Mouse (Mus musculus) adipocyte (in vitro differentiated cells): ENCODE measurements at regions not wholly inside any gene's neighbourhood (a gene's known extent, or its start where the extent isn't known, plus 50 kb on each side); places are given as distances from the start of the nearest gene placed in this dataset.

Source experiments
- DNase-seq: peaks from one replicate; pipeline ENCODE4 v3.0.0-alpha.2; 2016; ENCODE audit warnings: low spot score

DNA sequence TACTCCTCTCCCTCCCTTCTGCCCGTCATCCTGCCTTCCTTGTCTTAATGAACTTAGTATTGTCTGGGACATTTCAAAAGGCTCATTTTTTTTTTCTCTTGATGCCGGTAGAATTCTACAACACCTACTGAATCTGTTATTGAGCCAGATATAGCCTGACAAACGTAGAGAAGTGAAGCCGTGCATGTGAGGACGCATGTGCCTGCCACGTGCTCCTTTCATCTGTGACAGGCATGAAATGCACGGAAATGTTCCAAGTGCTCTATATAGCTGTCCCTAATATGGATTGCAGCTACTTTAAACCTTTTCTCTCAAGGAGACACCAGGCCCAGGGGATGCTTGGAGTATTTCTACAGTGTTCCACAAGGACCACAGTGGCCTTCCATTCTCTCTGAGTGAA lies 107.3 kb upstream of the Hes1 start:
- DNase-seq, result no peak

DNA sequence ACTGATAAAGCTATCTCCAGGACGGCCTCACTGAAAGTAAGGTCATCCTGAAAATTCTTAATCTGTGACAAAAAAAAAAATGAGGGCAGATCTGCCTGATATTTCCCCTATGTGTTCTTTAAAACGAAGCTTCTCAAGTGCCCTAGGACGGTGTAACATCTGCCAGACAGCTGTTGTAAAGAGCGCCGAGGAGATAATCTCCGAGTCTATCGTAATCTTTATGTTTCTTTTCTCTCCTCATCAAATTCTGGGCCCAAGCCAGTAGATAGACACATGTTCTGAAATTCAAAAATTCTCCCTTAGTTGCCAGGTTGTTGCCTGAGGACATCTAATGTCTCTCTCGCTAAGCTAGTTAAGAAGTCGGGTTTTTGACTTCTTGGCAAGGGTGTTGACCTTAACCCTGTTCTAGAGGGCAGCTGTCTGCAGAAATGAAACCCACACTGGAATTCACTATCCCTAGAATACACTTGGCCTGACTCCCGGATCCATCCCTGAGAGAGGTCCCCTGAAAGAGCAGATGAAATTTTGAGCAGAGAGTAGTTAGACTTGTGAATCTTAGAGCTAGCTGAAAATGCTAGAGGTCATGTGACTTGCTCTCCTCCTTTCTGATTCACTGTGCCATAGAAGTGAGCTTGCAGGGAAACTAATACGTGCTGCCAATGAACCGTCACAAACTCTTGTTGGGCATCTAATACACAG lies 104.1 kb upstream of the Hes1 start:
- DNase-seq, result peak; percentile 72

- DNase-seq, result no peak
These were observed 100.9 kb upstream of the Hes1 start for GRCm38 (mm10) chr16:29963284-29963683.

GRCm38 (mm10) chr16:29964563-29964962 lies 99.6 kb upstream of the Hes1 start:
- DNase-seq, result no peak

DNA sequence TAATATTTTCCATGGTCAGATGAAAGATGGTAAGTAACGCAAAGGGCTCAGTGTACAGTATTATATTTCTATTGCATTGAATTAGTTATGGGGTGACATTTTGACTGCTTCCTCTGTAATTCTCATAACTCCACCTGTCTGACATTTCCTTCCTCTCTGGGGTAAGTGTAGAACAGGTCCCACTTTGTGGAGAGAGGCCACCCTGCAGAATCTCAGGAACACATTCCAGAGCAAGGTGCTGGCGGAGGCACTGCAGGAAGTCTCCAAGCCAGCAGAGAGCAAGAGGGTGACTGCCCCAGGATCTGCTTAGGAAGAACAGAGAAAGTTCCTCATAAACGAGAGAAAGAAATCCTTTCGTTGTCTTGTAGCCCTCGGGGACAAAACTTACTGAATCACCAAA lies 95.4 kb upstream of the Hes1 start:
- DNase-seq, result no peak

- DNase-seq, result no peak
These were observed 91.4 kb upstream of the Hes1 start for GRCm38 (mm10) chr16:29972741-29973141.

DNA sequence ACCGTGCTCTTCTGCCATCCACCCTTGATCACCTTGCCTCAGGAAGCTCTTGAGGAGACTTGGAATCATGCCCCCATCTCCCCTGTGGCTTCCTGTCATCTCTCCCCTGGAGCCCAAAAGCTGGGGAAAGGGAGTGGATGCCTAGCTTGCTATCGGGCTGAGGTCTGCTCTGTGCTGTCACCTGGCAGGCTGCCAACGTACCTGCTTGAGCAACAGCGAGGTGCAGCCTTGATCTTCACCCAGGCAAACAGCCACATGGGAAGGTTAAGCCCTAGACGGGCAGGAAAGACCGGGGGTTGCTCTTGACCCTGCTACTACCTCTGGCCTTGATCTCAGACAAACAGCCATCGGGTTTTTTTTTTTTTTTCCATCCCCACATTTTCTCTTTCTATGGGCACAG lies 90.9 kb upstream of the Hes1 start:
- DNase-seq, result no peak

- DNase-seq, result no peak
These were observed 88.4 kb upstream of the Hes1 start for GRCm38 (mm10) chr16:29975800-29976199.

GRCm38 (mm10) chr16:29977011-29977410 lies 87.2 kb upstream of the Hes1 start:
- peak; percentile 57 for DNase-seq

GRCm38 (mm10) chr16:29977711-29978110 lies 86.5 kb upstream of the Hes1 start:
- DNase-seq, result no peak

DNA sequence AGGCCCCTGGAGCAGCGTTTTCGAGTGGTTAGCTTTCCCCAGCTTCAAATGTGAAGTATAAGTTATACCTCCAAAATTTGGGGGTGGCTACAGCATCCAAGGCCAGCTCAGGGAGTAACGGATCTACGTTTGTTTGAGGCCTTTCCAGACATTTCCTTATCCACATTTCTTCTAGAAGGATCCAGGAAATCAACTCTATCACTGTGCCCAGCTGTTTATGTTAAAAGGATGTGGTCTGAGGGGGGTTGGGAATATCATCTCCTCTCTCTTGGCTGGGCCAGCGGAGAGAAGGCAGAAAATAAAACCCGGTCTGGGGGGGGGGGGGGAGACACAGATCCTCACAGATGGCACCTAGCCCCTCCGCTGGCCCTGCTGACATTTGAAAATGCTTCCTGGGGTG lies 85.1 kb upstream of the Hes1 start:
- no peak for DNase-seq

GRCm38 (mm10) chr16:29981543-29981942 lies 82.6 kb upstream of the Hes1 start:
- no peak for DNase-seq

DNA sequence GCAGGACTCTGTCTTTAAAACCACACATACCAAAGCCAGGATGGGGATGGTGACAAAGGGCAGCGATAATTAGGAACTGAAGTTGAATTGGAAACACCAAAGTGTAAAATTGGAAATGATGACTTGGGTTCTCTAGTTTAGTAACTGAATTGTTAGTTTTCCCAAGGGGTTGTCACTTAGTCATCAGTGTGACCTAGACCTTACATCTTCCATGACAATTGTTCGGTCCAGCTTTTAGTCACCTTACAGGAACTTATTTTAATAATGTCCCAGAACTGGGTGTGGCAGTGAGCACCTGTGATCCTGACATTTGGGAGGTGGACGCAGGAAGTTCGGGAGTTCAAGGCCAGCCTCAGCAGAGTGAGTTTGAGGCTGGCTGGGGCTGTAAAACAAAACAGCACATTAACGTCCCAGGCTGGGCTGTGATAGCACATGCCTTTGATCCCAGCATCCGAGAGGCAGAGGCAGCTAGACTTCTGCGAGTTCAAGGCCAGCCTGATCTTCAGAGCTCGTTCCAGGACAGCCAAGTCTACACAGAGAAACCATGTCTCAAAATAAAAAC lies 81.9 kb upstream of the Hes1 start:
- no peak for DNase-seq

DNA sequence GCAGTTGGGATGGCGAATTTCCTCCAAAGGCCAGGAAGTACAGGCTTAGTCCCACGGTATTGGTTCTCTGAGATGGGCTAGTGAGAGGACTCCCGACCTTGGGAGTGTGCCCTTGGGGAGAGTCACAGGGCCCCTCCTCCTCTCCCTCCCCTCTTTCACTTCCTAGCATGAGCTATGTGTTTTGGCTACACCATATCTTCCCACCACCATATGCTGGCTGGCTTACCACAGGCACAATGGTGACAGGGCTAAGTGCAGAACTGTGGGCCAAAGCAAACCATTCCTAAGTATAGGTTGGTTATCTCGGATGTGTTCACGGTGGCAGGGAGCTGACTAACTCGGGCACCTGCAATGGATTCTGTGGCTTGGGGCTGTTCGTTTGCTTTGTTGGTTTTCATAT lies 81.0 kb upstream of the Hes1 start:
- DNase-seq, result no peak

GRCm38 (mm10) chr16:29985126-29985931 lies 78.9 kb upstream of the Hes1 start:
- DNase-seq, result no peak

DNA sequence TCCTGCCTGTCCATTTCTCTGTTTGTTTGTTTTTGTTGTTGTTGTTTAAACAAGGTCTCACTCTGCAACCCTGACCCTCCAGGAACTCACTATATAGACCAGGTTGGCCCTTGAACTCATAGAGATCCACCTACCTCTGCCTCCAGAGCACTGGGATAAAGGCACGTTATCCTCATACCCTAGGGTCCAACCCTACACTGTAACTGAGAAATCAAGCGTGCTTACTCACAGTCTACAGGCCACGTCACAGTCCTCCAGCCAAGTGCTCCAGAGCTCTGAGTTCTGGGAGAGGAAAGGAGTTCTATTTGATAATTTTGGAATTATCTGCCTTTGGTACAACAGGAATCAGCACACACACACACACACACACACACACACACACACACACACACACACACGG lies 76.6 kb upstream of the Hes1 start:
- DNase-seq, result no peak

- DNase-seq, result no peak
These were observed 76.2 kb upstream of the Hes1 start for GRCm38 (mm10) chr16:29987999-29988398.

DNA sequence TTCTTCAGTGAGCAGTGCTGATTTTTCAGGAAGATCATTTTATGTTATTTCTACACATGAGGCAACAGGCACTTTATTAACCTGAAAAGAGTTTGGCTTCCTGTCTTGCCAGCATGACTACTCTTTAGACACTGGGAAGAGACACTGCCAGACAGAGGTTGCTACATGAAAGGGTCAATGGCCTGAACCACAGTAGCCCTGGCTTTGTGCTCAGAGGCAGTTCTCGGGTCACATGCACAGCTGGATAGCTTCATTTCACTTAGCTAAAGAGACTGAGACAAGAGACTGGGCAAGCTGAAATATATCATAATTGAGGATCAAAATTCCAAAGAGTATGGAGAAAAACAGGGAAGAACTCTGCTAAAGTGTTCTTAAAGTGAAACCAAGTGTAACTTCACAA lies 74.9 kb upstream of the Hes1 start:
- peak; percentile 86 for DNase-seq

DNA sequence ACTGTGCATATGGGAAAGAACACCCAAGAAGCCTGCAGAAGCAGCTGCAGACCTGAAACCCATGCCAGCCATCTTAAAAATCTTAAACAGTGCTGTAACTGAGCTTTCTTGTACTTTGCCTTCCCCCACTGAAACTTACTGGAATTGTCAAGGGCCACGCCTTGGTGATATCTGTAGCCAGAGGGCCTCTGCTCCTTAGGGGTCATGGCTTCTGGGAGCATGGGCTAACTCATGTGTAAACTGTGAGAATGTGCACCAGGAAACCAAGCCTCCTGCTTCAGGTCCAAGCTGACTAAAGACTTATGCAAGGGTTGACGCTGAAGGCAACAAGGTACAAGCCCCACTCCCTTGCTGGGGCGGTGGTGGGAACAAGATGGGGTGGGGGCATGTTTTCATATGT lies 73.8 kb upstream of the Hes1 start:
- no peak for DNase-seq

GRCm38 (mm10) chr16:29990795-29991587 lies 73.2 kb upstream of the Hes1 start:
- DNase-seq, result peak; percentile 75

DNA sequence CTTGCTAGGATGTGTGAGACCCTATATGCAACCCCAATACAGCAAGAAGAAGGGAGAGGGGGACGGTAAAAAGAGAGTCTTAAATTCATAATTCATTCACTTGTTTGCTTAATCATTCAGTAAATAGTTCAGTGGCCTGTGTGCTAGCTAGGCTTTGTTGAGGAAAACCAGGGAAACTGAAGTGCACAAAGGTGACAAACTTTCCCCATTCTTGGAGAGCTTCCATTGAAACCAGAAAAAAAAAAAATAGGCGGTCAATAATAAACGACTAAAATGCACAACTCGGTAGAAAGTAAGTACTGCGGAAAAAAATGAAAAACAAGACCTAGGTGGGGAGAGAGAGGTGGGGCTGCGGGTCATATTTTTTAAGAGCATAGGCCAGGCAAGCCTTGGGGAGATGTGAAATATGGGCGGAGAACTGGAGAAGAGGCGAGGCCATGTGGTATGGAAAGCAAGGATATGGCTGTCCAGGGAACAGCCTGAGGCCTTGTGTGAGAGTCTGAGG lies 72.3 kb upstream of the Hes1 start:
- peak; percentile 92 for DNase-seq

- DNase-seq, result no peak
These were observed 71.1 kb upstream of the Hes1 start for GRCm38 (mm10) chr16:29993111-29993510.
